Mouse (Mus musculus) liver, embryonic 14.5 days (tissue): ENCODE data around the gene Npc2. TPM values are rescaled to one million over a fixed set of nuclear protein-coding genes. Genes with fewer than 3 reads are reported as not detected.

Source experiments
- ATAC-seq: fragments of 200-750 bp; cut with Nextera tagmentation; 2 replicates; pipeline ENCODE4 v1.8.0; 2017; ENCODE audit warnings: moderate number of reproducible peaks, mild to moderate bottlenecking, moderate library complexity; ENCODE audit not compliant: insufficient read depth
- DNase-seq, 3 experiments: peaks; one replicate each; pipeline ENCODE4 v3.0.0-alpha.2; 2012 to 2013; ENCODE audit warnings: low read depth in 3 of 3, low spot score in 3 of 3
- H3K27ac ChIP-seq: fragments of 300-500 bp; sonication (generic); 2 replicates; pipeline ENCODE4 v1.5.1; 2014; ENCODE audit warnings: moderate library complexity, mild to moderate bottlenecking, control low read depth, inconsistent platforms
- H3K27me3 ChIP-seq: fragments of 300-500 bp; sonication (generic); 2 replicates; pipeline ENCODE4 v1.6.1; 2014; ENCODE audit warnings: mild to moderate bottlenecking, low read length, moderate library complexity; ENCODE audit not compliant: control insufficient read depth, insufficient read depth
- H3K36me3 ChIP-seq: fragments of 300-500 bp; sonication (generic); replicated peaks from 2 replicates; pipeline ENCODE4 v1.6.1; 2014; ENCODE audit warnings: low read depth; ENCODE audit not compliant: control insufficient read depth, insufficient read depth
- H3K4me1 ChIP-seq, 2 experiments: fragments of 200-500 bp in 1 of 2; fragments of 300-500 bp in 1 of 2; sonication (generic) in 1 of 2; replicated peaks; 2 replicates each; pipeline ENCODE4 v1.6.1; 2012 to 2014; ENCODE audit warnings: antibody characterized with exemption in 1 of 2, inconsistent platforms in 1 of 2, low read length in 1 of 2; ENCODE audit not compliant: control insufficient read depth in 2 of 2, insufficient read depth in 2 of 2
- H3K4me2 ChIP-seq: fragments of 300-500 bp; sonication (generic); 2 replicates; pipeline ENCODE4 v1.6.1; 2014; ENCODE audit warnings: low read depth, mild to moderate bottlenecking, control low read depth, moderate library complexity
- H3K4me3 ChIP-seq, 2 experiments: fragments of 200-500 bp in 1 of 2; fragments of 300-500 bp in 1 of 2; sonication (generic) in 1 of 2; 2 replicates each; pipeline ENCODE4 v1.5.1; 2012 to 2014; ENCODE audit warnings: low read depth in 2 of 2, low read length in 2 of 2, mild to moderate bottlenecking in 2 of 2, control low read depth in 1 of 2, inconsistent platforms in 1 of 2, moderate library complexity in 1 of 2; ENCODE audit not compliant: insufficient read depth in 1 of 2
- H3K9ac ChIP-seq: fragments of 300-500 bp; sonication (generic); replicated peaks from 2 replicates; pipeline ENCODE4 v1.6.1; 2014; ENCODE audit warnings: mild to moderate bottlenecking, control low read depth, moderate library complexity
- H3K9me3 ChIP-seq: fragments of 300-500 bp; sonication (generic); 2 replicates; pipeline ENCODE4 v1.6.1; 2016; ENCODE audit warnings: low read length, mixed read lengths; ENCODE audit not compliant: control insufficient read depth
- CTCF ChIP-seq: IDR thresholded peaks from 2 replicates; pipeline ENCODE4 v1.5.1; 2016; ENCODE audit warnings: antibody characterized with exemption, low read depth, control low read depth
- EP300 ChIP-seq: IDR thresholded peaks from 2 replicates; pipeline ENCODE4 v1.6.1; 2016; ENCODE audit warnings: antibody characterized with exemption, low read depth
- WGBS: fragments of 180-500 bp; shearing (Covaris S2); extraction: QIAGEN DNeasy Blood & Tissue Kit; methylation state at CpG from one replicate; pipeline ENCODE4 v1.1.7; 2014; ENCODE audit not compliant: insufficient replicate concordance; 5-methylcytosine and 5-hydroxymethylcytosine counted together
- polyA plus RNA-seq, 2 experiments: library from polyadenylated mRNA; depleted of rRNA in 1 of 2; stranded (reverse) in 1 of 2; unstranded in 1 of 2; fragments of >200 nt; fragmentation: Nextera tagmentation in 1 of 2; extraction: Ambion mirVana in 1 of 2; gene quantifications; 2 replicates each; pipeline versions ENCODE4 v1.2.1 to v1.2.3; 2012 to 2014

Gene Npc2
- polyA plus RNA-seq, 2 experiments: 18.0 to 22.5 TPM

DNA sequence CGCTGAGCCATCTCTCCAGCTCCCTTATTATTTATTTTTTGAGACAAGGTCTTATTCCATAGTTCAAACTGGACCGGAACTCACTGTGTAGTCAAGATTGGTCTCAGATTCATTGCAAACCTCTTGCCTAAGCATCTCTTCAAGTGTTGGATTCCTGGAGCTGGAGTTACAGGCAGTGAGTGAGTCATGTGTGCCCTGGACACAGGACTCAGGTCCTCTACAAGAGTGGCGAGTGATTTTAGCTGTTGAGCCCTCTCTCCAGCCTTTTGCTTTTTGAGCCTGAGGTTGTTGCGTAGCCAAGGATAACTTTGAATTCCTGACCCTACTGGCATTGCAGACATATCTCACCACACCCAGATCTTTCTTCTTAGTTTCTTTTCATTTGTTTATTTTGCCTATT is 27.3 kb downstream of the Npc2 start:
- H3K9me3 ChIP-seq: no peaks in the 10 kb centered on the region
- H3K4me2 ChIP-seq: no peak overlapping the region
- ATAC-seq (no peak), DNase-seq (no peak)
- no peaks in the 10 kb centered on the region for H3K4me1 ChIP-seq
- no peak overlapping the region for H3K27ac ChIP-seq
- WGBS: 72% methylated on average over 4 of the region's 4 CpGs
- H3K27me3 ChIP-seq: no peaks in the 10 kb centered on the region
- no peak overlapping the region for H3K4me3 ChIP-seq
- TF ChIP-seq CTCF (no peak), EP300 (no peak)
- no peaks in the 10 kb centered on the region for H3K36me3 ChIP-seq
- no peak overlapping the region for H3K9ac ChIP-seq

DNA sequence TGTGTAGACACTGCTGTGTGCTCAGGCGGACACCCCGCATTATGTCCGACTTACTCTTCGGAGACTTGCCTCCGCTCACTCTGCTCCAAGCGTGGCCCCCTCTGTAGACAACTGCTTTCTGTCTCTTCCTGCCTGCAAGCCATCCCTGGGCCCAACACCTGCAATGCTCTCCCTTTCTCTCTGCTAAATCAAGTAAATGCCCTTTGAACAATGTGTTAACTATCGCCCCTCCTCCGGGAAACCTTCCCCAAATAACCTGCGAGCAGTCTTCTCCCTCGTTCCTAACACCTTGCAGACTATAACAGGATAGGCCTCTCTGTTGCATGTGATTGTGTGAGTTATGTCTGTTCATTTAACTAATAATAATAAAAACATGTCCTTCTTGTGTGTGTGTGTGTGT is 29.5 kb downstream of the Npc2 start:
- TF ChIP-seq CTCF (no peak), EP300 (no peak)
- H3K27ac ChIP-seq: no peak overlapping the region
- H3K9ac ChIP-seq: no peak overlapping the region
- no peaks in the 10 kb centered on the region for H3K9me3 ChIP-seq
- H3K36me3 ChIP-seq: no peaks in the 10 kb centered on the region
- H3K27me3 ChIP-seq: no peaks in the 10 kb centered on the region
- DNase-seq (no peak), ATAC-seq (no peak)
- no peaks in the 10 kb centered on the region for H3K4me1 ChIP-seq
- 75% methylated on average over 10 of the region's 10 CpGs for WGBS
- no peak overlapping the region for H3K4me2 ChIP-seq
- H3K4me3 ChIP-seq: no peak overlapping the region

DNA sequence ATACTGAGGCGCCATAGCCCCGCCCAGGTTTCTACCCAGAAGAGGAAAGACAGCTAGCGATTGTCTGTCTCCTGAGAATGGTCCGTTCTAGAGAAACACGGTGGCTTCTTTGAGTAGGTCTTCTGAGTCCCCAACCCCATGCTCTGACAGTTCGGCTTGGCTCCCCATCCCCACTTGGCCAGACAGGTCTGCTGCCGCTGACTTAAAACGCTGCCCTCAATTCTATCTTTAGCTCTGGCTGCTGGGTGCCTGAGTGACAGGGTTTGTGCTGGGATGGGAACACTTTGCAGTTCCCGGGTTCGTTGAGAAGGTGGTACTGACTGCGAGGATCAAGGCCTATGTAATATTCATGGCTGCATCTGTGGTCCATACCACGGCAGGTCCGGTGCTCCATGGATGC is 39.6 kb downstream of the Npc2 start:
- H3K36me3 ChIP-seq: no peaks in the 10 kb centered on the region
- no peak for DNase-seq
- 52% methylated on average over 13 of the region's 13 CpGs for WGBS

DNA sequence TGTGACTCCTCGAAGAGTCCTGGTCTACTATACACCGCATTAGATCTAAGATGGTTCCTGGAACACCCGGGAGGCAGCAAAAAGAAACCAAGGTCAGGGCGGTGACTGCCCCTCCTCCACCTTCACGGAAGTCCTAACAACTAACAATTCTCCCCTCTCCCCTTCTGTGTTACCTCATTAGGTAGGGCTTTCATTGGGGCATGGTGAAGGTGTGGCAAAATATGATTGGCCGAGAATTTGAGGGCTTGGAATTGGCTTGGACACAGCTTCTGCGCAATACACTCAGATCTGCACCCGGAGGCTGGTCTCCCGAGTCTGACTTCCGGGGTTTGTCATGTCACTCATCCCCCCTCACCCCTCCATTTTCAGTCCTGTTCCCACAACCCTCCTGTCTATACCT is 44.5 kb downstream of the Npc2 start:
- TF ChIP-seq CTCF (no peak), EP300 (no peak)
- no peak for DNase-seq

More for the DNA sequence above, 39.6 kb downstream of the Npc2 start:
- Histone ChIP-seq H3K4me1 (no peaks in the 10 kb centered on the region), H3K27ac (no peak overlapping the region), H3K9ac (no peak overlapping the region), H3K4me2 (no peak overlapping the region), H3K9me3 (no peaks in the 10 kb centered on the region), H3K4me3 (no peak overlapping the region), H3K27me3 (no peaks in the 10 kb centered on the region)
- TF ChIP-seq EP300: no peak
- no peak for TF ChIP-seq CTCF
- ATAC-seq: no peak

DNA sequence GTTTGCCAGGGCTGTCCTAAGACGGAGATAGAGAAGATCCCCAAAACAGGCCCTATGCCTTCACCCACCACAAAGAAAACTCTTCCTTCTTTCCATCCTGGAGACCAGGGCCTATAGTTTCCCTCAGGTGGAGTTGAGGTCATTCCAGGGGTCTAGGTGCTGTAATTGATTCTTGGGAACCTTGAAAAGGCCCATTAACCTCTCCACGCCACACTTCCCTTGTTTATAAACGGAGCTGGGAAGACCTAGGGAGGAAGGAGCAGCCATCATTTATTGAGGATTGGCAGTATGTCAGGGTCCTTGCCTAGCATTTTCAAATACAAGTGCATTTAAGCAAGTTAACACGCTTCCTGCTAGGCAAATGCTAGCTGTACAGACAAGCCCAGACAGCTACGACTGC is 45.5 kb downstream of the Npc2 start:
- no peak overlapping the region for H3K4me3 ChIP-seq
- H3K27ac ChIP-seq: no peak overlapping the region
- ATAC-seq (no peak), DNase-seq (no peak)
- TF ChIP-seq CTCF (no peak), EP300 (no peak)
- no peak overlapping the region for H3K9ac ChIP-seq
- H3K9me3 ChIP-seq: no peaks in the 10 kb centered on the region
- no peaks in the 10 kb centered on the region for H3K27me3 ChIP-seq
- H3K36me3 ChIP-seq: no peaks in the 10 kb centered on the region
- H3K4me1 ChIP-seq: no peaks in the 10 kb centered on the region
- WGBS: 56% methylated on average over 5 of the region's 5 CpGs
- H3K4me2 ChIP-seq: no peak overlapping the region

More for the DNA sequence above, 44.5 kb downstream of the Npc2 start:
- WGBS: 85% methylated on average over 10 of the region's 10 CpGs
- Histone ChIP-seq H3K9ac (no peak overlapping the region), H3K4me1 (no peaks in the 10 kb centered on the region), H3K27me3 (no peaks in the 10 kb centered on the region), H3K27ac (no peak overlapping the region), H3K36me3 (no peaks in the 10 kb centered on the region), H3K9me3 (no peaks in the 10 kb centered on the region), H3K4me3 (no peak overlapping the region), H3K4me2 (no peak overlapping the region)
- ATAC-seq: no peak
